Mouse (Mus musculus) liver, adult (tissue): ENCODE measurements around the gene Sox21.

Source experiments
- GATA4 ChIP-seq: IDR thresholded peaks from 2 replicates; pipeline ENCODE4 v1.6.1; 2014; ENCODE audit warnings: mild to moderate bottlenecking, low read length; ENCODE audit not compliant: insufficient replicate concordance

The Sox21 gene

DNA sequence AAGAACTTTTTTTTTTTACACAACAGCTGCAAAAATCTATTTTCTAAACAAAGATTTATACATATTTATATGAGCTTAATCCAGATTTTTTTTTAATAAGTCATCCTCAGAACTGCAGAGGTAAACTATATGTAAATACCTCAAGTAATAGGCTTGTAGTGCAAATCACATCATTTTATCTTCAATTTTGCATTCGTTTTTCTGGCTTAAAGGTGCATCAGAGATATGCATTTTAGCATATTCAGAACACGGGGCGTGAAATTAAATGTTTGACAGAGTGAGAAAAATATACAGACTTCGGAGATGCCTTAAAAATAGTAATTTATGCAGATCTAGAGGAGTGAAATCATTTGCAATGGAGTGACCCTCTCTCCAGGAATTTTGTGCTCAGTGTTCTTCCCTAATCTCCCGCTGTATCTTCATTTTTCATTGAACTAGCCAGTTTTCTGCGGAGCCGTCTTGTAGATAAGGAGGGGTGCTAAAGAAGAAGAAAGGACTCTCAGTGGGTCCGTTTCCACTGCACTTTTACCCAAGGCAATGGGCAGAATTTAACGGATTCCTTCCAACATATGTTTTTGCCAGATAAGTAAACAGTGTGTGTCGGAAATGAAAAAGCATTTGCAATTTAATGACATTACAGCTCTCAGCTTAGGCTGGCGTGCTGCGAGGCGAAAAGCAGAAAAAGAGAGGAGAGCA lies 42.5 kb downstream of the Sox21 start:
- TF ChIP-seq GATA4, result no peak

DNA sequence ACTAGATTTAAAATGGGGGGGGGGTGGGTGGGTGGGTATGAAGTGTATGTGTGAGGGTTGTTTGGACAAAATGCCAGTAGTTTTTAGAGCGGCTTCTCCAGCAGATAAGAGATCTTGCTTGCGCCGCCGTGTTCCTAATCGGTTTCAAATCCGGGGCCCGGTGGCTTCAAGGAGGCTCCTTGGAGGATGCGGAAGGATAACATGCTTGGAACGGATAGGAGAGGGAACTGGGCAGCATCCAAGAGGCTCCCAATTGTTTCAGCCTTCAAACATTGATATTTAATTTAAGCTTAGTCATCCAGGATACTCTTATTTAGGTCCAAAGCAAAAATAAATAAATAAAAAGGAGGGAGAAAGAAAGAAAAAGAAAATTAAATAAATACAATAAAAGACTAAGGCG lies 43.2 kb downstream of the Sox21 start:
- TF ChIP-seq GATA4, result no peak

DNA sequence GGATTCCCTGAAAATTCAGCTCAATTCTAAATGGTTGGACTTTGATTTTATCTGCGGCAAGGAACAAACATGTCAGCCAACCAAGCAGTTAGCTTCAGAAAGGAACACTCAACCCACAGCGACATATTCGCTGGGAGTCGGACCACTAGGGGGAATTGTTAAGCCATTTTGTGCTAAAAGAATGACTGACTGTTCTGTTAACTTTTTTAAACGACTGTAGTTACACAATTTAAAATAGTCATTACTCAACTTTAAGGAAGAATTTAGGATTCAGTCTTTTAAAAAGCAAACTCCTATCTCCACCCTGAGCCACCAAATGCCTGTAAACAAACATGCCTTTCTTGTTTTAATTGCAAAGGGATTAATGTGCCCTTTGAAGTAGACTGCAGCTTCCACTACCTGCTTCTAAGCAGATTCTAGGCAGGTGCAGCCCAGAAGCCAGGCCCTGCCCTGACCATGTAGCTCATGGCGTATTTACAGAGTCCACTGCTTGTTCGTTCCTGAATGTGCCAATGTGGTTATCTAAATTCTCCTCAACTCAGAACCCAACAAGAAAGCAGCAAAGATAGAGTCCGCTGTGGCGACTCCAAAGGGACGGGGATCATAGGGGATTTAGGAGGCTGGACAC lies 43.7 kb downstream of the Sox21 start:
- TF ChIP-seq GATA4, result no peak

DNA sequence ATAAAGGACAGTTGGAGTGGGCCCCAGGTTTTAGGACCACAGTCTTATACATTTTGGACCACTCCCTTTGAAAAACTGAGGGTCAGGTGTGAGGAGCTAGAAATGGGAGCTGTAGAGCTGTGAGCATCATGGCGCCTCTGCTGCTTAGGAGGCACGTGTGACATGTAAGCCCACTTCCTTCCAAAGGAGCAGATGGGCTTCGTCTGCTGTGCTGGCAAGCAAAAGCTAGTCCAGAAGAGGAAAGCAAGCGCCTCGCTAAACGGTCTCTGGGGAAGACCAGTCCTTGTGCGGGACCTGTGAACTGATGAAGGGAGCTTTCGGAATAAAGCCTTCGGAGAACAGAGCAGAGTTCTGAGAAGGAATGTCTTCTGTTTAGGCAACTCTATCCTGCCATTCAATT lies 45.4 kb downstream of the Sox21 start:
- no peak for TF ChIP-seq GATA4
